Mouse (Mus musculus) urinary bladder, adult 18-20 months (tissue): ENCODE data around the gene Cdk5rap3.

Source experiments
- DNase-seq, 2 experiments: peaks; one replicate each; pipeline ENCODE4 v3.0.0; 2022; ENCODE audit warnings: low spot score in 2 of 2, mixed read lengths in 2 of 2

The Cdk5rap3 gene

GRCm38 (mm10) chr11:96859635-96860034 lies 56.7 kb downstream of the Cdk5rap3 start:
- DNase-seq: no peak

- DNase-seq: no peak
Measured at GRCm38 (mm10) chr11:96857446-96857845, 58.9 kb downstream of the Cdk5rap3 start.
